Mouse (Mus musculus) MEL-GATA-1-ER (cell line): ENCODE results near the gene Slc41a2.
"Not testable (repeated sequence)": the region's sequence is repeated elsewhere in the genome, so short reads cannot be mapped to it uniquely, and the experiment has no call there.

Source experiments
- DNase-seq: peaks from one replicate; pipeline ENCODE4 v3.0.0-alpha.2; 2012; ENCODE audit warnings: low read depth; ENCODE audit errors: extremely low read depth

Slc41a2 gene

DNA sequence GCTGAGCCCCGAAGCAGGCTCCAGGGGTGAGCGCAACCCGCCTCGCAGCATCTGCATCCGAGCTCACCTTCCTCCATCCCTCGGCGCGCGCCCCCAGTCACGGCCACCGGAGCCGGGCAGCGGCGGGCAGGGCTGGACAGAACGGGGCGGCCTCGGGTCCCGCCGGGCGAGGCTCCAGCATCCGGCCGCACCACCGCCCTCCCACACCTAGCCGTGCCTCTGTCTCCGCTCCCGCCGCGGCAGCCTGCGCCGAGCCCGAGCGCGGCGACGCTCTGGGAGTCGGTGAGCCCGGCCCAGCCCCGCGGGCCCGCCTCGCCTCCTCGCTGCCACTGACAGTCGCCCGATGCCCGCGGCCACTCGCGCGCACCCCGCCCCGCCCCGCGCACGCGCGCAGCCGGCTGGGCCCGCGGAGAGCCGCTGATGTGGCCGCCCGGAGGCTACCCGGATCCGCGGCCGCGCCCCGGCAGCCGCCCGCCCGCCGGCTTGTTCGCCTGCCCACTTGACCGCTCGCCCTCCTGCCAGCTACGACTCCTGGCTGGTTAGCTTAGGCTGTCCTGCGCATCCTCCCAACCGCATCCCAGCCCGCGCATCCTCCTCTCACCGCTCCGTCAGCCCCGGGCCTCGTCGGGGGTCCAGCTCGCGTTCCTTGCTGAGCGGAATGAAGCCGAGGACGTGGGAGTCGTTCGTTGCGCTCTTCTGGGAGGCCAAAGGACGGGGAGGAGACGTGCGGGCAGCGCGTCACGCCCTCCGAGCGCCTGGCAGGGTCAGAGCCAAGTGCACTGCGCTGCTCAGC lies at the start of gene Slc41a2:
Gene Slc41a2 (minus strand): TSS at position 724 of the 793 bp plus-strand sequence.
- no peak for DNase-seq

DNA sequence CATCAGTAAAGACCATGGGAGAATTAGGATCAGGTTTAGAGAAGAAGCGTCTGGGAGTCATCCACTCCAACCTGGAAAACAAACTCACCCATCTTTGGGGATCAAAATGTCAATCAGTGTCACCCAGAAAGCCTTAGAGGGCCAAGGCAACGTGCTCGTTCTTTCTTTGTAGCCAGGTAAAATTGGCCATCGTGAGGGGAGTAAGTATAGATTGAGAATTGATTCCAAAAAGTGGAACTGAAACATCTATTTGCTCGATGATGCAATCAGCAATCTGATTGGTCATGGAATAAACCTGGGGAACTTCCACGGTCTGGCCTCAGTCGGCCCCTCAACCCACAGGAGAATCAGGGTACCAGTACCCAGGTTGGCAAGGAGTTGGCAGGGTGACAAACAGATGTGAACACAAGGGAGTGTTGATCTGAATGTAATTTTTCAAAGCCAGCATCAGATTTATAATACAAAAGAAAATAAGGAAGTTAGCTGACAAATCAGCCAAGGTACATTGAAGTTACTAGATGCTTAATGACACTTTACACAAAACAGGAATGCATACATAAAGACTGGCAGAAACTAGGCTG lies 47.7 kb upstream of the Slc41a2 start:
- DNase-seq = no peak

DNA sequence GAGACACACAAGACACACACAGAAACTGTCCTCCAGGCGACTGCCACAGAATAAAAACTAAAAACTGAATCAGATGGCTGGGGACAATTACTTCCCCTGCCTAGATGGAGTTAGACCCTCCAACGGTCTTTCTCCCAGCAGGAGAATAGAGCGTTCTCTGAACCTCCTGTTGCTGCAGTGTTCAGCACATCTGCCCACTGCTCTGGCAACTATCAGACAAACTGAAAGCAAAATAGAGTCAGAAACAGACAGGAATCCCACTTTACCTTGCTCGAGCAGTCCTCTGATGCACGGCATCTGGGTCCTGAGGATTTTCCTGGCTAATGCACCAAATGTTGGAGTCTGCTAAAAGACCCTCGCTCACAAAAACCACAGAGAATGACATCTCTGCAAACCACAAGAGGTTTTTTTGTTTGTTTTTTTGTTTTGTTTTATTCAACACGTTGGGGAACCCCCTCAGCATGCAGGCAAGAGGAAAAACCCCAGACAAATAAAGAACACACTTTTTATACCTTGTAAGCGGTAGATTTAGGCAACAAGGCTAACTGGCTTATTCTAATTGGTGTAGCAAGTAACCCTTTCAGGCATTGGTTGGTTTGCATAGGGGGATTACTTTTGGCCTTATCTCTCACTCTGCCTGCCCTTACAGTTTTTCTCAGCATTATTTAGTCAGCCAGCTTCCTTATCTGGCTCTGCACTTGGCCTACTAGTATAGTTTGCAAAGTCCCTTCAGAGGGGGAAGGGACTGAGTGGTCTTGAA lies 47.0 kb upstream of the Slc41a2 start:
- DNase-seq = peak; percentile 92

- DNase-seq = no peak
These were observed 46.2 kb upstream of the Slc41a2 start for GRCm38 (mm10) chr10:83383863-83384262.

- DNase-seq = no peak
These were observed 45.3 kb upstream of the Slc41a2 start for GRCm38 (mm10) chr10:83382988-83383387.

DNA sequence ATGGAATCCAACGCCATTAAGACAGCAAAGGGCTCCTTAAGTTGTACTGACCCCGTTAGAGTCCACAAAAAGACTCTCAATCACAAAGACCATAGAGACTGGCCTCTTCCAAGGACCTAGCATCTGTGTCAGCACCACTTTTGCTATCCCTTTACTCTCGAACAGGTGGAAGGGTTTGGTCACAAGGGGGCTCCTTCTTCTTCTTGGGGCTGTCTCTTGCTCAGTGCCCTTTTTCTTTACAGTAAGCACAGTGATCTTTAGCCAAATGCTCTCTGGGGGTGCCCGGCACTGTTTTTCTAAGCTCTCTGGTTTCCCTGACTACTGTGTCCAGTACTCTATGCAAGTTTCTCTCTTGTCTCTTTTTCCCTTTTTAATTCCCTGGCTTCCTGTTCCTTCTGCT lies 44.8 kb upstream of the Slc41a2 start:
- no peak for DNase-seq

- DNase-seq = no peak
These were observed 42.8 kb upstream of the Slc41a2 start for GRCm38 (mm10) chr10:83380501-83380900.

GRCm38 (mm10) chr10:83378083-83378833 lies 40.6 kb upstream of the Slc41a2 start:
- no peak for DNase-seq

GRCm38 (mm10) chr10:83376911-83377682 lies 39.4 kb upstream of the Slc41a2 start:
- peak; percentile 97 for DNase-seq

DNA sequence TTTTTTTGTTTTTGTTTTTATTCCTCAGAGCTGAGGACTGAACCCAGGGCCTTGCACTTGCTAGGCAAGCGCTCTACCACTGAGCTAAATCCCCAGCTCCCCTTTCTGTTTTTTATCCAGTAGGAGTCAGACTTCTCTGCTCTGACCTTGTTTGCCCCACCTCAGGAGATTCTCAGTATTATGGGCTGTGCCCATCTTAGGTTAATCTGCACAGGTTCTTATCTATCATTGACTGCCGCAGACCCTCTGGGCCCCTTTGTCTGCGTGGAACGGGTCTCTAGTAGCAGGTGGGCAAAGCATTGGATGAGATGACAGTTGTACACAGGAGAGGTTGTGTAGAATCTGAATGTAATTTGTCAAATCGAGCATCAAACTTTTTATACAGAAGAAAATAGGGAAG lies 37.8 kb upstream of the Slc41a2 start:
- not testable (repeated sequence) for DNase-seq

DNA sequence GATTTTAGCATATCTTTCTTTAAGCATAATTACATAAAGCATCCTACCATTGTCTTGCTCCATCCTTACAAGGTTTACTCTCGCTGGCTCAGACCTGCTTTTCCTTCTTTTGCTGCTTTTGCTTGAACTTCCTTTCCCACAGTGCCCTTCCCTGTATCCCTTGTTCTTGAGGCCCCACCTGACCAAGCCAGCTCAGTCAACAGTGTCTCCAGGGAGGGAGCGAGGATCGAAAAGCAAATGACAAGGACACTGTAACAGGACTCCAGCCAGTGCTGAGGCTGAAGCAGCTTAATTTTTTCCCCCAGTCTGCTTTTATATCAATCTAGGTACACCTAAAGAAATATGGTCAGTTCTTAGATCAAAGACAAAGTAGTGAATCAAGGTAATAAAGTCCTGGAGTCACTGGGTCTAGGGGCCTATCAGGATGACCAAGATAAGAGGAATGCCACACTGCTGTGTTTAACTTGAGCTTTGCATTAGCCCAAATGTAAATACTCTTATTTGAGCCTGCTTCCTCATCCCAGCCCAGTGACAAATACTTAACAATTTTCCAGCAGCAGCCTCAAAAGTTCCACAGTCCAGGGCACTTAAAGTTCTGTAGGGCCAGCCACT lies 36.5 kb upstream of the Slc41a2 start:
- DNase-seq = no peak

DNA sequence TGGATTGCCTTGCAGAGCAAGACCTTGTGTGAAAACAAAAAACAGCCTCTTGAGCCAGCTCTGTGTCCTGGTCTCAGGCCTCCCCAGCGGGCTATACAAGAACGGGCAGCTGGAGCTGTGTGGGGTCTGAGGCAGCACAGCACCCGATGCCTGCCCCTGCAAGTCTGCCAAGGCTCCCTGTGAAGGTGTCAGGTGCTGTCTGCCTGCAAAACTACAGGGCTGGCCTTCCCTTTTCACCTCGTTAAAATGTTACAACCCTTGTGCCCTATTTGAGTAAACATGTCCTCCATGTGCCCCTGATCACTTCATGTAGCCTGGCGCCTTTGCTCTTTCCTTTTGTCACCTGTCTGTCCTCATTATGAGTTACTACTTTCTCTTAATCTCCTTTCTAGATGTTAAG lies 31.2 kb upstream of the Slc41a2 start:
- DNase-seq = no peak

GRCm38 (mm10) chr10:83363451-83363850 lies 25.8 kb upstream of the Slc41a2 start:
- no peak for DNase-seq

- no peak for DNase-seq
These were observed 24.1 kb upstream of the Slc41a2 start for GRCm38 (mm10) chr10:83361643-83362382.

DNA sequence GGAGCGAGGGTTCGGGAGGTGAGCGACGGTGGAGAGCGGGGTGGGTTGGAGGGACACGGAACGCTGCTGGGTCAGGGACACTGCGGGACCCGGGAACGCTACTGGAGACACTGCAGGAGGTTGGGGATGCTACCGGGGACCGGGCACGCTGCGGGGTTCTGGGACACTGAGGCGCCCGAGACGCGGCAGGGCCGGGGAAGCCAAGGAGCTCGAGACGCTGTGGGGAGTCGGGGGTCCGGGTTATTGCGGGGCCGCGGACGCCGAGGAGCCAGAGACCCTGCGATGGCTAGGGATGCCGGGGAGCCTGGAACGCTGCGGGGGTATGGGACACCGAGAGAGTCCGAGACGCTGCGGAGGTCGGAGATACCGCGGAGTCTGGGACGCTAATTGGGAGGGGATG lies 22.7 kb upstream of the Slc41a2 start:
- no peak for DNase-seq

DNA sequence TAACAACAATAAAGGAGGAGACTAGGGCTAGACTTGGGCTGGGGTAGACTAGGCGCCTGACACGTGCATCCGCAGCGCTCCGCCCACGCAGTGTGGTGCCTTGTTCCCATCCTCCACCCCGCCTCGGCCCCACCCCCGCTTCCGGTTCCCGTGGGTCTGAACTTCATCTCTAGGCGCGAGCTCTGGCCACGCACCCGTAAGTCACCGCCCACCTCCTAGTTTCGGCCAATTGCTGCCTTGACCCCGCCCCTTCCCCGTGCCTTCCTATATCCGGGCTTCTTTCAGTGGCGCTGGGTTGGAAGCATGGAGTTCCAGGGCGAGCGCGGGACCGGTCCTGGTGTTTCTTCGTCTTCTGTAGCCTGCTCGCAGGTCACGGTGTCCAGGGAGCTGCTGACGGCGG lies 22.3 kb upstream of the Slc41a2 start, which contains the start of gene D10Wsu102e:
Gene D10Wsu102e (plus strand): TSS at position 266 of the 400 bp plus-strand sequence.
- peak; percentile 89 for DNase-seq

DNA sequence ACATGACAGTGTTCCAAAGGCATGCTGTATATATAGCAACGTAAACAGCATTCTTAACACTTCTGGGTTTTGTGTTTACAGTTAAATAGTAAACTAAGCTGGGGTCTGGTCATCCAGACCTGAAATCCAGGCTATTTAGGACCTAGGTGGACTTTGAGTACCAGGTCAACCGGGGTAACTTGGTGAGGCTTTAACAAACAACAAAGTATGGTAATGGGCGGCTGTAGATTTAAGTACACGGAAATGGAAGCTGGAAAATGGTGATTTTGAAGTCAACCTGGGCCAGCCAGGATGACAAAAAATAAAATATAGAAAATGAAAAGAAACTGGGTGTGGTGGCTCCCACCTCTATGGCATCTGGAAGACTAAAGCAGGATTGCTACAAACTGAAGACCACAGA lies 21.8 kb upstream of the Slc41a2 start:
- no peak for DNase-seq

GRCm38 (mm10) chr10:83356416-83356815 lies 18.7 kb upstream of the Slc41a2 start:
- DNase-seq = no peak

DNA sequence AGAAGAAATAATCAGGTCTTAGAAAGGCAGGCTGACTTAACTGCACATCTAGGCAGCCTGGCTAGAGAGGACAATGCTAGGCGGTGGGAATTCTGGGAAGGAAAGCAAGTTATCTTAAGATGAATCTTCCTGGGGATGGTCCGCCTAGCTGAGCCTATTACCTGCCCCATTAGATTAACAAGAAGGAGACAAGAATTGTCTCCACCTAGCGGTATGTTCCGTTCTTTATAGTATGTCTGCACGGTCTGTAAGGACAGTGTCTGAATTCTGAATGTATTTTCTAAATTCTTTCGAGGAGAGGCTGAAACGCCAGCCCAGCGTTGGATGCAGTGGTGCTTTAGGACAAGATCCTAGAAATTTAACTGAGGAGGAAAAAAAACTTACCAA lies 16.6 kb upstream of the Slc41a2 start:
- DNase-seq = no peak
